Mouse (Mus musculus): Measurements from ENCODE around the gene B3gnt8.

DNA sequence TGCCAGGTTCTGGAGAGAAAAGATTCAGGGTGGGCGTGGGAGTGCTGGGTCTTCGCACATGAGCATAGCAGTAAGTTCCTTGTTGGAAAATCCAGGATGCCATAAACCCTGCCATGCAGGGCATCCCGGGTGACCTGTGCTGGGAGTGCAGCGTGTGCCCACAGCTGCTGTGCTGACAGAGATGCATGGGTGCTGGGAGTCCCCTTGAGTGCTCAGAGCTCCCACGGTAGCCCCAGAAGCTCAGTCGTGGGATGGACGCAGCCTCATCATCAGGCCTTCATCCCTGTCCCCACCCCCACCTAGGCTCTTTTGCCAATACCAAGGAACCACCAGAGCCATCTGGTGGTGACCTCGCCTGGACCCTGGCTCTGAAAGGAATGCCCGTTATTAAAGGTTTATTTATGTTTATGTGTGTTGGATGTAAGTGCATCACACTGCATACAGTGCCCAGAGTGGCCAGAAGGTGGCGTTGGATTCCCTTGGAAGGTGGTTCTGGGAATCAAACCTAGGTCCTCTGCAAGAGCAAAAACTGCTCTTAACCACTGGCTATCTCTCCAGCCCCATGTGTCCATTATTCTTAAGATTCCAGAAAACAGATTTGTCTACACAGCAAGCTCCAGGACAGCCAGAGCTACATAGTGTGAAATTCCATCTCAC is 732 bp upstream of the B3gnt8 start:
- TF ChIP-seq ZC3H11A (IDR thresholded peaks at IDR 0.05; ENCODE audit: low read depth, low read length) = peak; percentile 61
- TF ChIP-seq POLR2A (IDR thresholded peaks at IDR 0.05; ENCODE audit: control insufficient read depth in 1 of 2, insufficient read depth in 1 of 2, low read depth in 1 of 2, low read length in 2 of 2, poor library complexity in 1 of 2) = no peak
- no peak for TF ChIP-seq EP300 (IDR thresholded peaks at IDR 0.05; ENCODE audit: low read depth in 1 of 2, low read length in 2 of 2)
- peak; percentile 71 to 79 (median 76) for TF ChIP-seq CTCF (IDR thresholded peaks at IDR 0.05 in 2 of 3, conservative IDR thresholded peaks at IDR 0.05 in 1 of 3; ENCODE audit: control insufficient read depth in 1 of 3, insufficient read depth in 1 of 3, low read depth in 2 of 3, low read length in 3 of 3, poor library complexity in 1 of 3, severe bottlenecking in 1 of 3)
- no peak for TF ChIP-seq GATA1 (IDR thresholded peaks at IDR 0.05; ENCODE audit: low read depth, low read length)
- no peak for TF ChIP-seq MAX (IDR thresholded peaks at IDR 0.05; ENCODE audit: low read length)
- TF ChIP-seq TAL1 (IDR thresholded peaks at IDR 0.05; ENCODE audit: low read length) = no peak
- peak; percentile 73 for TF ChIP-seq SMC3 (IDR thresholded peaks at IDR 0.05; ENCODE audit: low read depth, low read length)
- TF ChIP-seq ETS1 (IDR thresholded peaks at IDR 0.05; ENCODE audit: low read depth, low read length) = no peak
- TF ChIP-seq MXI1 (IDR thresholded peaks at IDR 0.05; ENCODE audit: low read depth, low read length) = no peak
- TF ChIP-seq HCFC1 (IDR thresholded peaks at IDR 0.05; ENCODE audit: low read depth, low read length) = no peak
